Mouse (Mus musculus) lung, adult 10 weeks (tissue): ENCODE measurements around the gene Megf9. TPM values are rescaled to one million over a fixed set of nuclear protein-coding genes. Genes with fewer than 3 reads are reported as not detected.

ENCODE experiments used
- polyA plus RNA-seq: library from polyadenylated mRNA; stranded (reverse); fragments of 350-450 nt; fragmentation: Illumina TruSeq; extraction: RNeasy Lipid Tissue Mini Kit (QIAGEN cat#74804); gene quantifications from one replicate; pipeline ENCODE4 v1.2.3, GENCODE M21; 2014; ENCODE audit warnings: low read depth, low replicate concordance; ENCODE audit not compliant: insufficient read depth

Megf9 gene
- 8.2 TPM for polyA plus RNA-seq

GRCm38 (mm10) chr4:70534891-70535269, at the start of gene Megf9:
Megf9 (minus strand) TSS chr4:70534995.

DNA sequence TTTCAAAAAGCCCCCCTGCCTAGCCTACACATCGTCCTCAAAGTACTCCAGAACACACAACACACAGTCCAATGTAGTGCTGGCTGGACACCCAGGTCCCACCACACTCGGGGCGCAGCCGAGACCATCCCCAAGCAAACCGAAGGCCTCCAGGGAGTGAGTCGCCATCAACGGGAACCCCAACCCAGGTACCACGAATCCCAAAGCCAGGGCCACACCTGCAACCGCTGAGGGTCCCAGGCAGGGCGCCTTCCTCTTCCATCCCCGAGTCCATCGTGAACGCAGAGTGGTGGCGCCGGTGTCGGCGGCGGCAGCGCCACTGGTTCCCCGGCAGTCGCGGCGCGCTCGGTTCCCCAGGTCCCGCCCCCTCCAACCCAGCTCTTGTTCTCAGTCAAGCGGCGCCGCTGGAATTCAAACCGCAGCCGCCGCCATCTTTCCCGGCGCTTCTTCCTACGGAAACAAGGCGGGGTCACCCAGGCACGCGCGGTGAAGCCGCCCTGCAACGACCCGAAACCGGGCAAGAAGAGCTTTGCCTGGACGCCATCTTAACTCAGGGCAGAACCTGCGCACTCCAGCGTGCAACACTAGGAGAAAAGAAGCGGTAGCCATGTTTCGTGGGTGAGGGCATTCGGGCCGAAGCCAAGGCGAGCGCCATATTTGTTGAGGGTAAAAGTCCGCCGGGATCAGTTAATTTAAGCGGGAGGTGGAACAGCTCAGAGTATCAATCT, 124.6 kb downstream of the Megf9 start, which contains the start of gene Cdk5rap2:
Gene Cdk5rap2 (minus strand): TSS at position 450 of the 728 bp plus-strand sequence.

Other genes with a start within 250 kb of the Megf9 start
- 1.9 TPM for gene Cdk5rap2, start 124.6 kb downstream of the Megf9 start, polyA plus RNA-seq